ENCODE assay signal across 8 mouse cellular contexts in the genomic region with DNA sequence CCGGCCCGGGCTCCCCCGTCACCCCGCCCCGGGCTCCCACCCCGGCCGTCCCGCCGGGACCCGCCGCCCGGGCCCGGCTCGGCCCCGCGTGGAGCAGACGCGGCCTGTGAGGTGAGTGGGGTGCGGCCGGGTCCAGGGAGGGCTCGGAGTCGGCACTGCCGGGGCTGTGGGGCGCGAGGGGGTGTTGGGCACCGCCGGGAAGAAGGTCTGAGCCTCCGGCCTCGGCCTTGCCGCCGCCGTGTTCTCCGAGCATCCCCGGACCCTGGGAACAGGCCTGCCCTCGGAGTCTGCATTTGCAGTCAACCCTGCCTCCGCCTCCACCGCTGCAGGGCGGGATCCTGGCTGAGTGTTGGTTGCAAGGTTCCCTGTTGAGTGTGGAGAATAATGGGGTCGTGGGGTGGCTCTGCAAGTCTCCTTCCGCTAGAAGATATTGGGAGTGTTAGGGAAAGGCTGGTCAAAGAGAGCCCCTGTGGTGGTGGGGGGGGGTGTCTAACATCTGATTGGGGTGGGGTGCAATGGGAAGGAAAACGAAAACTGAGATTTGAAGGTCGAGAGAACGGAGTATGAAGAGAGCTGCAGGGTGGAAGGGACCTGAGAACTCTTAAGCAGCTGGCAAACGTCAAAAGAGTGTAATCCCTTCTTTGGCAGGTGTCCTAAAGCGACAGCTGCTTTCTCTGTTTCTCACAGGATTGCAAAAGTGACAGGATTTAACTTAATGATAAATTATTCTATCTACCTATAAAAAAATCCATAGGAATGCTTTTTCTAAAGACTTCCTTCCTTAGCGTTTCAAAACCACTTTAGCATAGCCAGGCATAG. TPM values are rescaled to one million over a fixed set of nuclear protein-coding genes. Genes with fewer than 3 reads are reported as not detected.
A peak's percentile ranks its signal among the peaks of the same experiment; 100 is the strongest.
DNase-seq lines count a peak whose midpoint lies in the region; ATAC-seq and TF ChIP-seq lines count a peak whose summit lies in the region.

No protein-coding gene starts in this region.

- ATAC-seq in kidney, postnatal 0 days (replicated peaks; ENCODE audit: low FRiP score, low read depth): peak; percentile 42
- no peak for ATAC-seq in forebrain, embryonic 14.5 days
- ATAC-seq in liver, embryonic 12.5 days: peak; percentile 52

- H3K9ac ChIP-seq in kidney, postnatal 0 days (ENCODE audit: low read depth, low read length): peak overlapping the region; percentile 93
- H3K9ac ChIP-seq in forebrain, embryonic 14.5 days (ENCODE audit: low read length): peak overlapping the region; percentile 93
- peak overlapping the region; percentile 97 for H3K9ac ChIP-seq in liver, embryonic 12.5 days

- H3K27ac ChIP-seq in kidney, postnatal 0 days: peak overlapping the region; percentile 93
- H3K27ac ChIP-seq in forebrain, embryonic 14.5 days (ENCODE audit: low read depth, low read length): peak overlapping the region; percentile 91
- peak overlapping the region; percentile 94 for H3K27ac ChIP-seq in liver, embryonic 12.5 days
- H3K27ac ChIP-seq in small intestine, adult 2 months (ENCODE audit: insufficient read depth, low read depth, low read length): no peak overlapping the region

- peak overlapping the region; percentile 85 for H3K4me3 ChIP-seq in kidney, postnatal 0 days (replicated peaks; ENCODE audit: low read depth, low read length)
- peak overlapping the region; percentile 88 for H3K4me3 ChIP-seq in forebrain, embryonic 14.5 days (ENCODE audit: low read depth, low read length)
- H3K4me3 ChIP-seq in liver, embryonic 12.5 days: peak overlapping the region; percentile 99
- H3K4me3 ChIP-seq in small intestine, adult 2 months (ENCODE audit: low read depth, low read length): peak overlapping the region; percentile 78

- no peaks in the 10 kb centered on the region for H3K9me3 ChIP-seq in kidney, postnatal 0 days (replicated peaks; ENCODE audit: low read length)
- H3K9me3 ChIP-seq in forebrain, embryonic 14.5 days (replicated peaks; ENCODE audit: control insufficient read depth, low read length): no peaks in the 10 kb centered on the region
- H3K9me3 ChIP-seq in liver, embryonic 12.5 days (replicated peaks): no peaks in the 10 kb centered on the region

- peak overlapping the region; percentile 87 for H3K4me2 ChIP-seq in kidney, postnatal 0 days (ENCODE audit: low read length)
- peak overlapping the region; percentile 90 for H3K4me2 ChIP-seq in forebrain, embryonic 14.5 days (ENCODE audit: low read length)
- peak overlapping the region; percentile 85 for H3K4me2 ChIP-seq in liver, embryonic 12.5 days

- 0 out of 2 replicates have a peak, but pooled peaks cover 8% of the 10 kb centered on the region for H3K4me1 ChIP-seq in kidney, postnatal 0 days (replicated peaks; ENCODE audit: insufficient read depth, low read length)
- H3K4me1 ChIP-seq in forebrain, embryonic 14.5 days (ENCODE audit: control insufficient read depth, insufficient read depth, low read length): peaks cover 12% of the 10 kb centered on the region
- peaks cover 50% of the 10 kb centered on the region for H3K4me1 ChIP-seq in liver, embryonic 12.5 days
- H3K4me1 ChIP-seq in small intestine, adult 2 months (ENCODE audit: control insufficient read depth, insufficient read depth, insufficient read length, low read length): peaks cover 3% of the 10 kb centered on the region; the same call in 1 of the 2 replicates

- DNase-seq in kidney, postnatal 0 days (ENCODE audit: low spot score): peak; percentile 41
- no peak for DNase-seq in kidney, adult 8-10 months
- peak; percentile 84 for DNase-seq in R1 (ENCODE audit: low read depth, low spot score)
- DNase-seq in forebrain, embryonic 14.5 days (ENCODE audit: low spot score): peak; percentile 62
- no peak for DNase-seq in ovary, postnatal 36 days (ENCODE audit: low spot score)
- DNase-seq in yolk sac, embryonic 10.5 days (ENCODE audit: low spot score): no peak

- peaks cover 18% of the 10 kb centered on the region for H3K36me3 ChIP-seq in kidney, postnatal 0 days (ENCODE audit: insufficient read depth, low read length)
- H3K36me3 ChIP-seq in forebrain, embryonic 14.5 days (ENCODE audit: control insufficient read depth, insufficient read depth, low read length): peaks cover 33% of the 10 kb centered on the region
- peaks cover 53% of the 10 kb centered on the region for H3K36me3 ChIP-seq in liver, embryonic 12.5 days
- H3K36me3 ChIP-seq in small intestine, adult 2 months (ENCODE audit: control insufficient read depth, insufficient read depth, low read length): peaks cover 13% of the 10 kb centered on the region

- no peak; the same call in 1 of the 2 replicates for TF ChIP-seq POLR2A in small intestine, adult 2 months (IDR thresholded peaks at IDR 0.05; ENCODE audit: low read depth, low read length)

- WGBS in kidney, postnatal 0 days: 2% methylated on average over 46 of the region's 46 CpGs
- WGBS in forebrain, embryonic 14.5 days: under 1% methylated on average over 45 of the region's 46 CpGs
- WGBS in liver, embryonic 12.5 days (ENCODE audit: insufficient replicate concordance): 1% methylated on average over 46 of the region's 46 CpGs
- 3% methylated on average over 46 of the region's 46 CpGs for WGBS in small intestine, adult 2 months

- TF ChIP-seq CTCF in kidney, postnatal 0 days (IDR thresholded peaks at IDR 0.05; ENCODE audit: low read depth): no peak
- TF ChIP-seq CTCF in small intestine, adult 2 months (IDR thresholded peaks at IDR 0.05; ENCODE audit: extremely low read depth, insufficient read length, insufficient replicate concordance, low read depth, low read length): no peak

- H3K27me3 ChIP-seq in kidney, postnatal 0 days (ENCODE audit: insufficient read depth, low read length): no peaks in the 10 kb centered on the region
- H3K27me3 ChIP-seq in forebrain, embryonic 14.5 days (replicated peaks; ENCODE audit: control insufficient read depth, insufficient read depth, low read length): no peaks in the 10 kb centered on the region
- no peaks in the 10 kb centered on the region for H3K27me3 ChIP-seq in liver, embryonic 12.5 days (replicated peaks)
- no peaks in the 10 kb centered on the region for H3K27me3 ChIP-seq in small intestine, adult 2 months (ENCODE audit: control insufficient read depth, insufficient read depth, low read length)

RNA-seq across cellular contexts. Expression of gene Foxm1, which starts 0.4 kb away (rescaled TPM):
- 11.8 TPM in 2 replicates for polyA plus RNA-seq in kidney, postnatal 0 days (2015; fragmentation: Nextera tagmentation; extraction: Ambion mirVana)
- polyA plus RNA-seq in forebrain, embryonic 14.5 days (2014; fragmentation: Nextera tagmentation; extraction: Ambion mirVana): 18.4 and 21.5 TPM in 2 replicates
- 24.5 and 26.6 TPM in 2 replicates for polyA plus RNA-seq in liver, embryonic 12.5 days (2016; fragmentation: Nextera tagmentation; extraction: Ambion mirVana)
- 6.3 and 11.3 TPM in 2 replicates for polyA plus RNA-seq in small intestine, adult 2 months (2012; rRNA removed)

RNA-seq across cellular contexts. Expression of gene Rhno1, which starts 0.5 kb away (rescaled TPM):
- 68.3 and 73.9 TPM in 2 replicates for polyA plus RNA-seq in kidney, postnatal 0 days (2015; fragmentation: Nextera tagmentation; extraction: Ambion mirVana)
- 128 and 131 TPM in 2 replicates for polyA plus RNA-seq in forebrain, embryonic 14.5 days (2014; fragmentation: Nextera tagmentation; extraction: Ambion mirVana)
- 78.6 and 81.0 TPM in 2 replicates for polyA plus RNA-seq in liver, embryonic 12.5 days (2016; fragmentation: Nextera tagmentation; extraction: Ambion mirVana)
- 7.2 and 11.2 TPM in 2 replicates for polyA plus RNA-seq in small intestine, adult 2 months (2012; rRNA removed)

RNA-seq across cellular contexts. Expression of gene Tulp3, which starts 7.6 kb away (rescaled TPM):
- 15.0 and 17.6 TPM in 2 replicates for polyA plus RNA-seq in kidney, postnatal 0 days (2015; fragmentation: Nextera tagmentation; extraction: Ambion mirVana)
- polyA plus RNA-seq in forebrain, embryonic 14.5 days (2014; fragmentation: Nextera tagmentation; extraction: Ambion mirVana): 10.4 and 11.5 TPM in 2 replicates
- 4.7 and 4.8 TPM in 2 replicates for polyA plus RNA-seq in liver, embryonic 12.5 days (2016; fragmentation: Nextera tagmentation; extraction: Ambion mirVana)
- polyA plus RNA-seq in small intestine, adult 2 months (2012; rRNA removed): 2.0 and 2.4 TPM in 2 replicates

RNA-seq across cellular contexts. Expression of gene Tex52, which starts 12.0 kb away (rescaled TPM):
- not detected in 2 replicates for polyA plus RNA-seq in kidney, postnatal 0 days (2015; fragmentation: Nextera tagmentation; extraction: Ambion mirVana)
- polyA plus RNA-seq in forebrain, embryonic 14.5 days (2014; fragmentation: Nextera tagmentation; extraction: Ambion mirVana): 0.32 and 0.61 TPM in 2 replicates
- polyA plus RNA-seq in liver, embryonic 12.5 days (2016; fragmentation: Nextera tagmentation; extraction: Ambion mirVana): not detected in 2 replicates
- polyA plus RNA-seq in small intestine, adult 2 months (2012; rRNA removed): not detected in 2 replicates

RNA-seq across cellular contexts. Expression of gene Gm44596, which starts 12.1 kb away (rescaled TPM):
- polyA plus RNA-seq in kidney, postnatal 0 days (2015; fragmentation: Nextera tagmentation; extraction: Ambion mirVana): not detected in 2 replicates
- not detected in 2 replicates for polyA plus RNA-seq in forebrain, embryonic 14.5 days (2014; fragmentation: Nextera tagmentation; extraction: Ambion mirVana)
- not detected in 2 replicates for polyA plus RNA-seq in liver, embryonic 12.5 days (2016; fragmentation: Nextera tagmentation; extraction: Ambion mirVana)
- not detected in 2 replicates for polyA plus RNA-seq in small intestine, adult 2 months (2012; rRNA removed)

Comparison
In these comparisons a context has a peak if more than half of its experiments do, and no peak if none do; other contexts are left out.
1. DNase-seq: peak in kidney, postnatal 0 days (single experiment), R1 (single experiment) and forebrain, embryonic 14.5 days (single experiment); none in kidney, adult 8-10 months (0 of 2), ovary, postnatal 36 days (single experiment) and yolk sac, embryonic 10.5 days (single experiment).
2. Peak in every context shown above with its lines, with median percentiles within 50 percentile points of each other: H3K4me2 ChIP-seq, H3K4me3 ChIP-seq and H3K9ac ChIP-seq.